Mouse (Mus musculus) megakaryocyte, embryonic 14.5 days (primary cell): Measurements from ENCODE around the gene Rac2. TPM values are rescaled to one million over a fixed set of nuclear protein-coding genes. Genes with fewer than 3 reads are reported as not detected.

Source experiments
- H3K27me3 ChIP-seq: replicated peaks from 2 replicates; pipeline ENCODE3; 2012; ENCODE audit warnings: inconsistent platforms
- H3K36me3 ChIP-seq: replicated peaks from 2 replicates; pipeline ENCODE3; 2012; ENCODE audit warnings: low read length, inconsistent platforms, mixed read lengths
- H3K4me1 ChIP-seq: 2 replicates; pipeline ENCODE4 v1.6.1; 2012; ENCODE audit warnings: inconsistent platforms
- H3K4me3 ChIP-seq: replicated peaks from 2 replicates; pipeline ENCODE3; 2012; ENCODE audit warnings: moderate library complexity, mild to moderate bottlenecking, inconsistent platforms
- H3K9me3 ChIP-seq: 2 replicates; pipeline ENCODE4 v1.6.1; 2012; ENCODE audit warnings: inconsistent platforms
- FLI1 ChIP-seq: IDR thresholded peaks from 2 replicates; pipeline ENCODE4 v1.6.1; 2012; ENCODE audit warnings: low read length, inconsistent platforms, mixed read lengths
- GATA1 ChIP-seq: IDR thresholded peaks from 3 replicates; pipeline ENCODE4 v1.6.1; 2012; ENCODE audit warnings: mixed read lengths, low read length, inconsistent platforms, borderline replicate concordance
- polyA plus RNA-seq: library from polyadenylated mRNA; stranded (reverse); fragments of >175 nt; gene quantifications from 2 replicates; pipeline ENCODE4 v1.2.3, GENCODE M21; 2012; ENCODE audit warnings: low replicate concordance; ENCODE audit not compliant: insufficient read depth

The Rac2 gene
- polyA plus RNA-seq, 1 experiment: 860 TPM

DNA sequence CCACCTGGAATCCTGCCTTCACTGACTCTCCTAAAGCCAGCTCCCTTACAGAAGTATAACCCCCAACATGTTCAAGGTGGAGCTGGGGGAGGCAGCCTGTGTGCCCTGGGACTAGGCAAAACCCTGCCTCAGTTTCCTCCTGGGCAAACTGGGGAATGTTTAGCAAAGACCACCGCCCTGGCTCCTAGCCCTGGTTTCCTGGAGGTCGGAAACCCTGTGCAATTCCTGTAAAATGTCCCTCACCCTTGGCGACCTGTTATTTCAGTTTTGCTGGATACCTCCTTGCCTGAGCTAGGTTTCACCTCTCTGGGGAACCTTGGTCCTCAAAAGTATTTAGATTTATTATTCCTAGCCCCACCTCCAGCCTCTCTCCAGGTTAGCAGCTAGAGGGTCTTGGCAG is 42.4 kb downstream of the Rac2 start:
- H3K27me3 ChIP-seq: peaks cover 24% of the 10 kb centered on the region
- H3K36me3 ChIP-seq: peaks cover 26% of the 10 kb centered on the region
- H3K4me1 ChIP-seq: peaks cover 67% of the 10 kb centered on the region
- no peaks in the 10 kb centered on the region for H3K9me3 ChIP-seq
- no peak for TF ChIP-seq FLI1
- no peak for TF ChIP-seq GATA1
- peak overlapping the region; percentile 92 for H3K4me3 ChIP-seq

DNA sequence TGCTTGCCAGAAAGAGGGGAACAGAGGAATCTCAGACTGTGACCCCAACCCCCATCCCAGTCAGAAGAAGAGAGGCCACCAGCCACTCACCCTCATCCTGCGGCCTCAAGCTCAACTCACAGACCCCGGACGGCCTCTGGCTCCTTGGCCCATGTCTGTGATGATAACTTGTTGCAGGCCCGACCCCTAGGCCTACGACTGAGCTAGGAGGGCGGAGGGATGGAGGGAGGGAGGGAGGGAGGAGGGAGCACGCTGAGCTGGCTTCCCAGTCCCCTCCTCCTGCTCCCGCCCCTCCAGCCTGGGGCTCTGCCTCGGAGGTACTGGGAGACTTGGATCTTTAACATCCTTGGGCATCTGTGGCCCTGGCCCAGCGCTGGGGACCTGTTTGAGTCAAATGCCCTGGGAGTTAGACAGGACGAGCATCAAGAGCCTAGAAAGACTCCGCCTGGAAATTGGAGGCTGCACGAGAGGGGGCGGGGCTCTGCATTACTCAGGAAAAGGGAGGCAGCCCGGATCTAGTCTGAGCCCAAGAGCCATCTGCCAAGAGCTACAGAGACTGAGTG is 43.1 kb downstream of the Rac2 start:
- TF ChIP-seq GATA1 (no peak), FLI1 (no peak)
- H3K4me1 ChIP-seq: peaks cover 72% of the 10 kb centered on the region
- H3K9me3 ChIP-seq: no peaks in the 10 kb centered on the region
- H3K4me3 ChIP-seq: peak overlapping the region; percentile 92
- H3K27me3 ChIP-seq: peaks cover 24% of the 10 kb centered on the region
- peaks cover 32% of the 10 kb centered on the region for H3K36me3 ChIP-seq

DNA sequence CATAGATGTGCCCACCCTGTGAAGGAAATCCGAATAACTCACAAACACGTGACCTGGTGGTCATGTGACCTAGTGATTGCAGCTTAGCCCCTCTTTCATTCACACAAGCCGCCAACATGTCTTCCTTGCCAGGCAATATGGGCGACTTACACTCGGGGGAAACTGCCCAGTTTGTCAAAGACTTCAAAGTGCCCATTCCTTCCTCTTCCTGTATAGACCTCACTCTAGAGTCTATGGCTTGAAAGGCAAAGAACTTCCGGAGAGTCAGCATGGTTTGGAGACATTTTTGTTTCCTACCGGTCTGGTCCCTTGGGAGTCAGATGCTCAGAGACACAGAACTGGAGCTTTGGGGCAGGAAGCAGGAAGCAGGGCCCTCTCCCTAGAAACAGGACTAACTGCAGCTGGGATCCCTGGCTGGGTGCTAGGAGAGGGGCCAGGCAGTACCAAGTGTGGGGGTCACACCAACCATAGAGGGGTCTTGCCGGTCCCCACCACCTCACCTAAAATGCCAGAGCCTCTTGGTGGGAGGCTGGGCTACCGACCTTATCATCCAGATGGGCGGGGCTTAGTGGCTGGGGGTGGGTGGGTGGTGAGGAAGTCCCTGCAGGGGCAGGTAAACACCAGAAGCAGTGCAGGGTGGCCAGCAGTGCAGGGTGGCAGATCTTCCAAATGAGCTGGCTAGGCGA is 43.7 kb downstream of the Rac2 start:
- peaks cover 38% of the 10 kb centered on the region for H3K36me3 ChIP-seq
- peaks cover 76% of the 10 kb centered on the region for H3K4me1 ChIP-seq
- peak overlapping the region; percentile 92 for H3K4me3 ChIP-seq
- peaks cover 19% of the 10 kb centered on the region for H3K27me3 ChIP-seq
- no peaks in the 10 kb centered on the region for H3K9me3 ChIP-seq
- TF ChIP-seq GATA1: no peak
- no peak for TF ChIP-seq FLI1

DNA sequence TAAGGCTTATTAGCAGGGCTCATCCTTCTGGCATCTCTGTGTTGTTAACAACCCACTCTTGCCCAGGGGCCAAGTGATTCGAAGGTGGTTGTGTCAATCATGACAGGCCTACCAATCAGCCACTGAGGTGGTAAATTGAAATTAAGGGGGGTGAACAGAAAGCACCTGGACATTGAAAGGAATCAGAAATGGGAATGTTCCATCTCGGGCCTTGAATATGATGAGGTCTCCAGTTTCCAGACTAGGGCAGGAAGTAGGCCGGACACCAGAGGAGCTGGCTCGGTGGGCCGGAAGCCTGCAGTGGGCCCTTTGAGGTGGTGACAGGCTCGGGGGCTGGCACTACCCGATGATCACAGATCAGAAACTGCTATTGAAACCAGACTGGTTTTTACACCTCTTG is 44.6 kb downstream of the Rac2 start:
- peaks cover 47% of the 10 kb centered on the region for H3K36me3 ChIP-seq
- H3K9me3 ChIP-seq: no peaks in the 10 kb centered on the region
- H3K27me3 ChIP-seq: peaks cover 10% of the 10 kb centered on the region
- H3K4me3 ChIP-seq: peak overlapping the region; percentile 53
- peaks cover 84% of the 10 kb centered on the region for H3K4me1 ChIP-seq
- TF ChIP-seq FLI1 (no peak), GATA1 (no peak)

DNA sequence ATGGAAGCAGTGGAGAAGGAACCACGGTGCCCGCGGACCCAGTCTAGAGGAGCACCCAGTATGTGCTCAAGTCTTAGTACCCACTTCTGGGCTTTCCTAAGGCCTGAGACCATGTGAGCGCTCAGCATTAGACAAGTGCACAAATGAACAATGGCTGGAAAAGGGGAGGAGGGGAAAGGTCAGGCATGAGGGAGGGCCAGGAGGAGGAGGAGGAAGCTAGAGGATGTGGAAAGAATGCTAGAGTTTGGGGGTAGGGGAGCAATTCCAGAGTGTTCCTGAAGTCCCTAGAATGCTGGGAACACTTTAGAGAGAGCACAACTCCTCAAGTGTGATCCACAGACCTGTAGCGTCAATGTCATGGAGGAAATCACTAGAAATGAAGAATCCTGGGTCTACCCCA is 48.4 kb downstream of the Rac2 start:
- Histone ChIP-seq H3K36me3 (peaks cover 53% of the 10 kb centered on the region), H3K27me3 (peaks cover 11% of the 10 kb centered on the region), H3K4me1 (peaks cover 86% of the 10 kb centered on the region)

DNA sequence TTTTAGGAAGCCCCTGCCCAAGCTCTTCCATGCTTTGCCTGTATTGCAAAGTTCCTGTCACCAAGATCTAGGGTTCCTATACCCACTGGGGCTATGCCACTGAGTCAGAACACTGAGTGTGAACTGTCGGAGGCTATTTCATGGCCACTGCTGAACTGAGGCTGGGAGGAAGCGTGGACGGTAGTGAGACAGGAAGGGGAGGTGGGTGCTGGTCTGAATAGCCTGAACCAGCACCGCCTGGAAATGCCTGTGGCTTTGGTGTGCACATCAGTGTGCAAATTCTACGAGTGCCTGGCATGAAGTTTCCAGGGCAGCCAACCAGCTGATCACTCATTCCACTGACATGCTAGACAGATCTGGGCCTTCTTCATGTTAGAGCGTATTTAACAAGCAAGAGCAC is 50.7 kb downstream of the Rac2 start:
- H3K27me3 ChIP-seq: peaks cover 11% of the 10 kb centered on the region
- peaks cover 84% of the 10 kb centered on the region for H3K4me1 ChIP-seq
- H3K36me3 ChIP-seq: peaks cover 44% of the 10 kb centered on the region
- TF ChIP-seq GATA1 (no peak), FLI1 (no peak)
- H3K4me3 ChIP-seq: no peak overlapping the region
- H3K9me3 ChIP-seq: no peaks in the 10 kb centered on the region

More for the DNA sequence above, 48.4 kb downstream of the Rac2 start:
- no peaks in the 10 kb centered on the region for H3K9me3 ChIP-seq
- no peak overlapping the region for H3K4me3 ChIP-seq
- TF ChIP-seq FLI1: no peak
- TF ChIP-seq GATA1: no peak

DNA sequence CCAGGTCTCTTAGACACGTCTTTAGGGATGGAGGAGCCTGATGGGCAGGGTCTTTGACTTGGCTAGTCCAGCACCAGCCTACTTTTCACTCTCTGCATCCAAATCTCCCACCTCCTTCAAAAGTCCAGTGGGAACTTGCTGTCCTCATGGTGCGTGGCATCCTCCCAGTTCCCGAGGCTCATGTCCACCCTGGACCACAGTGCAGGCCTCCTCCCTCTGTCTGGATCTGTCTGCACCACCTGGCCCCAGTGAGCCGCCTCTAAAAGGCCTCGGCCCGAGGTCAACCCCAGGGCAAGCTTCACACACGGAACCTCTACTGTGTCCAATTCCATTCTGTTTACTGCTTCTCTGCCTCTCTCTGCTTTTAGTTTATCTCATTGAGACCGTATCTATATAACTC is 51.3 kb downstream of the Rac2 start:
- H3K4me1 ChIP-seq: peaks cover 84% of the 10 kb centered on the region
- H3K9me3 ChIP-seq: no peaks in the 10 kb centered on the region
- peaks cover 39% of the 10 kb centered on the region for H3K36me3 ChIP-seq
- H3K4me3 ChIP-seq: no peak overlapping the region
- H3K27me3 ChIP-seq: peaks cover 10% of the 10 kb centered on the region
- TF ChIP-seq FLI1 (no peak), GATA1 (no peak)

DNA sequence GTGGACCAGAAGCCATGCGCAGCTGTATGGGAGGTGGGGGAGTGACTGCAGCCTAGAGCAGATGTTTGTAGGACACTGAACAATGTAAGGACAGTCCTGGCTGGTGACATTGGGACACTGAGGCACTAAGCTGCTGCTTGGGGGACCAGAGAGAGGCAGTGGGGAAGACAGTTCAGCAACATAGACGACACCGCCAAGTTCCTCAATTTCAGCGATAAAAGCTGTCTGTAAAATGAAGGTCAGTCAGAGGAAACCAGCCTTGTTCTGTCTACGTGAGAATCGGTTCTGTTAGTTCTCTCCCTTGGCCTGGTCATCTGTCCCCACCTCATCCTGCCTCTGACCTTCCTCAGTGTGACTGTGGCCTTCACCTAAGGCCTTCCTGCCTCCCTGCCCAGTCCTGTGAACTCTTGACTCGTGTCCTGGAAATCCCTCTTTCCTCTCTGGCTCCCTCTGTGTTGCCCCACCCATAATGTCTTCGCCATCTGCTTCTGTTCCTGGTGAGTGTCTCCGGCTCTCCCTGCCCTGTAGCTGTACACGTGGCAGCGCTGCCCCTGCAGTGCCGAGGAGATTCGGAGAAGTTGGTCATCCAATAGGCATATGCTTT is 52.4 kb downstream of the Rac2 start:
- Histone ChIP-seq H3K4me3 (peak overlapping the region; percentile 52), H3K36me3 (peaks cover 28% of the 10 kb centered on the region), H3K9me3 (no peaks in the 10 kb centered on the region), H3K27me3 (peaks cover 7% of the 10 kb centered on the region), H3K4me1 (peaks cover 90% of the 10 kb centered on the region)
- TF ChIP-seq GATA1: no peak
- TF ChIP-seq FLI1: no peak

DNA sequence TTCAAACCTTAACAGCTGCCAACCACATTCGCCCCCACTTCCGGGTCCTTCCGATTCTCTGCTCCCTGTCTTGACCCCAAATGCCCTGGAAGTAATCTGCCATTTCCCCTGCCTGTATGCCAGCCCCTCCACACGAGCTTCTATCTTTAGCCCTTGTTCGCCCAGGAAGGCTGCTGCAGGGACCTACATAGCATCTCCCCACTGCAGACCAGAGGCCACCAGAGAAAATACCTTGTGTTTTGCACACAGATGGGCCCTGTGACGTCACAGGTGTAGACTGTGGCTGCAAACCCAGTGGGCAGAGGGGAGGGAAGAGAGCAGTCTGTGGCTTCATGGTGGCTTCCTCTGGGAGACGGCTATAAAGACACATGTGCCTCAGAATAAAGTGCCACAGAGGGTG is 54.4 kb downstream of the Rac2 start:
- Histone ChIP-seq H3K4me3 (no peak overlapping the region), H3K9me3 (no peaks in the 10 kb centered on the region), H3K4me1 (peaks cover 89% of the 10 kb centered on the region), H3K27me3 (peaks cover 2% of the 10 kb centered on the region), H3K36me3 (peaks cover 8% of the 10 kb centered on the region)
- TF ChIP-seq FLI1 (no peak), GATA1 (no peak)

DNA sequence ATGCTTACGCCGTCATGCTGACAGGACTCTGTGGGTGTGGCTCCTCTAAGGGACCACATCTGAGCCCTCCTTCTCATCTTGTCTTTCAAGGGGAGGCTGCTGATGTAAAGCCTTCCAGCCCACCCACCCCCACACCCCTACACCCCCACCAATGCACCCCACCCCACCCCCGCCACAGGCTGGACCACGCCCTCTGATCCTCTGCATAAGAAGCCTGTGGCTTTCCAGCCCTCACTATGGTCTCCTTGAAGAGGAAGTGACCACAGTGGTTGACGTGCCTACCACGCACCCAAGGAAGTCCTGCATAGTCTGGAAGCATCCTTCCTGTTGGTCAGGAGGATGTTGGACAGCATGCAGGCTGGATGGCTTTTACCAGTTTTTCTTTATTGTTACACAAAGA is 56.8 kb downstream of the Rac2 start:
- H3K9me3 ChIP-seq: no peaks in the 10 kb centered on the region
- H3K4me3 ChIP-seq: peak overlapping the region; percentile 42
- H3K4me1 ChIP-seq: peaks cover 79% of the 10 kb centered on the region
- TF ChIP-seq FLI1: no peak
- no peak for TF ChIP-seq GATA1
- no peaks in the 10 kb centered on the region for H3K36me3 ChIP-seq
- peaks cover 4% of the 10 kb centered on the region for H3K27me3 ChIP-seq
